Mouse (Mus musculus) regulatory T cell (primary cell): ENCODE data around the gene Paqr3.

ENCODE experiments used
- in situ Hi-C: fragments of 300-600 bp; cut with MboI, MseI; formaldehyde crosslinking; loops from one replicate; pipeline ENCODE4 v1.15.1; 2025; ENCODE audit warnings: high pct_unique_total_duplicates

Paqr3 gene

GRCm38 (mm10) chr5:97111207-97111910 lies at the start of gene Paqr3:
Gene Paqr3 (minus strand): TSS chr5:97111596.
- in situ Hi-C loops = loop anchor here (25.0 kb wide), 1 partner anchor 926 kb away; the partner anchor contains the start of gene Antxr2

- in situ Hi-C loops = no loop called here
Observed at GRCm38 (mm10) chr5:97154688-97155087, 43.3 kb upstream of the Paqr3 start.

GRCm38 (mm10) chr5:97135331-97135730 lies 23.9 kb upstream of the Paqr3 start:
- in situ Hi-C loops = no loop called here

- in situ Hi-C loops = loop anchor here (5.0 kb wide), 1 partner anchor 423 kb away; no protein-coding TSS in a partner anchor
Observed at GRCm38 (mm10) chr5:97129589-97129988, 18.2 kb upstream of the Paqr3 start.

GRCm38 (mm10) chr5:97128242-97129226 lies 17.1 kb upstream of the Paqr3 start:
- in situ Hi-C loops = loop anchor here (5.0 kb wide), 1 partner anchor 424 kb away; no protein-coding TSS in a partner anchor

GRCm38 (mm10) chr5:97127284-97127683 lies 15.9 kb upstream of the Paqr3 start:
- in situ Hi-C loops = loop anchor here (5.0 kb wide), 1 partner anchor 425 kb away; no protein-coding TSS in a partner anchor

GRCm38 (mm10) chr5:97126005-97126404 lies 14.6 kb upstream of the Paqr3 start:
- in situ Hi-C loops = loop anchor here (5.0 kb wide), 1 partner anchor 426 kb away; no protein-coding TSS in a partner anchor

GRCm38 (mm10) chr5:97125459-97125970 lies 14.1 kb upstream of the Paqr3 start:
- in situ Hi-C loops = loop anchor here (5.0 kb wide), 1 partner anchor 427 kb away; no protein-coding TSS in a partner anchor

GRCm38 (mm10) chr5:97124977-97125376 lies 13.6 kb upstream of the Paqr3 start:
- in situ Hi-C loops = loop anchor here (5.0 to 25.0 kb wide), 2 partner anchors 427 to 912 kb away; partner anchors contain the start of gene Antxr2

GRCm38 (mm10) chr5:97110697-97111096 lies 699 bp downstream of the Paqr3 start:
- in situ Hi-C loops = loop anchor here (25.0 kb wide), 1 partner anchor 927 kb away; the partner anchor contains the start of gene Antxr2

- in situ Hi-C loops = loop anchor here (25.0 kb wide), 1 partner anchor 927 kb away; the partner anchor contains the start of gene Antxr2
Observed at GRCm38 (mm10) chr5:97110133-97110532, 1.3 kb downstream of the Paqr3 start.

- in situ Hi-C loops = loop anchor here (10.0 to 25.0 kb wide), 2 partner anchors 104 to 929 kb away; partner anchors contain the start of gene Antxr2
Observed at GRCm38 (mm10) chr5:97108333-97108732, 3.1 kb downstream of the Paqr3 start.

GRCm38 (mm10) chr5:97099954-97100353 lies 11.4 kb downstream of the Paqr3 start:
- in situ Hi-C loops = loop anchor here (10.0 to 25.0 kb wide), 2 partner anchors 95 to 937 kb away; partner anchors contain the start of gene Antxr2

- in situ Hi-C loops = no loop called here
Observed at GRCm38 (mm10) chr5:97097631-97098041, 13.8 kb downstream of the Paqr3 start.

GRCm38 (mm10) chr5:97095335-97095734 lies 16.1 kb downstream of the Paqr3 start:
- in situ Hi-C loops = no loop called here

- in situ Hi-C loops = no loop called here
Observed at GRCm38 (mm10) chr5:97092970-97093369, 18.4 kb downstream of the Paqr3 start.

GRCm38 (mm10) chr5:97090034-97090784 lies 21.2 kb downstream of the Paqr3 start:
- in situ Hi-C loops = no loop called here

- in situ Hi-C loops = no loop called here
Observed at GRCm38 (mm10) chr5:97089426-97089825, 22.0 kb downstream of the Paqr3 start.

- in situ Hi-C loops = no loop called here
Observed at GRCm38 (mm10) chr5:97088231-97088630, 23.2 kb downstream of the Paqr3 start.

- in situ Hi-C loops = no loop called here
Observed at GRCm38 (mm10) chr5:97087746-97088145, 23.6 kb downstream of the Paqr3 start.
